Mouse (Mus musculus) spleen, adult 2 months (tissue): ENCODE data around the gene Susd3.

Experiments used
- CTCF ChIP-seq: fragments of 200-500 bp; IDR thresholded peaks from 2 replicates; pipeline ENCODE4 v1.5.1; 2011; ENCODE audit warnings: mild to moderate bottlenecking, inconsistent platforms; ENCODE audit not compliant: insufficient read depth, insufficient read length, insufficient replicate concordance; ENCODE audit errors: extremely low read depth
- POLR2A ChIP-seq: fragments of 200-500 bp; IDR thresholded peaks from 2 replicates; pipeline ENCODE4 v1.6.1; 2011; ENCODE audit warnings: low read depth, low read length, inconsistent platforms

DNA sequence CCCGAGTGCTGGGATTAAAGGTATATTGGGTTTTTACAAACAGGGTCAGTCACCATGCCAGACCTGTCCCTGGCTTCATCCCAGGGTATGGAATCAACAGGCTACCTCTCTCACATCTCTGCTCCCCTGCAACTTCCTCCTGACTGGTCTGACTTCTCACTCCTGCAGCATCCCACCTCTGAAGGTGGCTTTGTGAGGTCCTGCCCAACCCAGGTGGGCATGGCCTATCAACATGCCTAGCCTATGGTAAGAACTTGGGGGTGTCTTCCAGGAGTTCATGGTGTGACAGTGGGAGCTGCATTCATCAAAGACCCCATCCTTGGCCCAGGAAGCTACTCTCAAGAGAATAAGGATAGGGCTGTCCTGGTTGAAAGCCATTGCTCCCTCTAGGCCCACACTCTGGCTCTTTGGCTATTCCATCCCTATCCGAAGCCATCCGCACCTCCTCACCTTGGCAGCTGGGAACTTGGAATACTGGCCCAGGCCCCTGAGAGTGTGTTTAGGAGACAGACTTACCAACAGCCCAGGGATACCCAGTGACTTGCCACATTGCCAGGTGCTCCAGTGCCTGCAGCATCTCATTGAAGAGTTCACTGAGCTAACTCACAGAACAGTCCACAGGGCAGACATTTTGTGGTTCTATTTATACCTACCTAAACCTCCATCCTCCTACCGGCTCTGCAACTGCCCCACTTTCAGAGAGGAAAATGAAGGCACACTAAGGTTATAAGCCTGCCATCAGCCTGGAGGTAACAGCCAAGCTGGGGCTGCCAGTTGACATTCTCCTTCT is 35.6 kb downstream of the Susd3 start:
- no peak for TF ChIP-seq POLR2A
- no peak for TF ChIP-seq CTCF
